Mouse (Mus musculus): ENCODE results near the gene Lca5. TPM values are rescaled to one million over a fixed set of nuclear protein-coding genes. Genes with fewer than 3 reads are reported as not detected.
A peak's percentile ranks its signal among the peaks of the same experiment; 100 is the strongest.

Gene Lca5
- polyA plus RNA-seq, 1 experiment from 2014 or later, result 17.9 TPM

DNA sequence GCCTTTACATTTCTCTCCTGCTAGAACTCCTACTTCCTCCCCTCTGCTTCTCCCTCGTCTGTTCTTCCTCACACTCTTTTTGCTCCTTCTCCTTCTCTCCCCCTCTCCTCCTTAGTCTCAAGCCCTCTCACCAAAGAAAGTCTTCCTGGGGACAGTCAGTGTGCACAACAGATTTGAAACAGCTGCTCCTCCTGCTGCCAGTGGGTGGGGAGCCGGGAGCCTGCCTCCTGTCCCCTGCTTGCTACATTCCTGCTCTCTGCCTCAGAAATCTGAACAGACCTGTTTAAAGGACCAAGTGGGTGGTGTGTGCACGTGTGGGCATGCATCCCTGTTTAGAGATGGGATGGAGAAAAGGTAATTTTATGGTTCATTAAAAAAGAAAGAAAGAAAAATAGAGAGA lies 91.4 kb downstream of the Lca5 start:
- peak overlapping the region; percentile 73 for H3K27ac ChIP-seq (replicated peaks)
- H3K4me1 ChIP-seq, result peaks cover 44% of the 10 kb centered on the region
- DNase-seq (ENCODE audit: low spot score), result peak; percentile 60
- no peak overlapping the region for H3K4me3 ChIP-seq
- no peaks in the 10 kb centered on the region for H3K27me3 ChIP-seq (replicated peaks; ENCODE audit: low read depth, poor library complexity, severe bottlenecking)
- 4% methylated on average over 3 of the region's 3 CpGs for WGBS
- no peaks in the 10 kb centered on the region for H3K36me3 ChIP-seq (replicated peaks)
- no peaks in the 10 kb centered on the region for H3K9me3 ChIP-seq

DNA sequence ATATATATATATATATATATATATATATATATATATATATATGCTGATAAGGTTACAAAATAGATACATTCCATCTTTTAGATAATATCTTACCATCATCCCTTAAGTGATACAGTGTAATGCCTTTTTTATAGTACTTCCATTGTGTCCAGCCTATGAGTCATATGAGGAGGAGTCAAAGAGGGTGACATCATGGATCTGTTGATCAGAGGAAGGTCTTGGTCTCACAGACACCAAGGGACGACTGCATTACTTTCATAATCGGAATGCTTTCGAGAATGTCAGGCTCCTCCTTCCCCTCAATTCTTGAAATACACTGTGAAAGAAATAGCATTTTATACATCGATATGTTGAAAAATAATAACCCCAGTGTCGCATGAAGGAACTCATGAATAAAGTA lies 93.4 kb downstream of the Lca5 start:
- DNase-seq (ENCODE audit: low spot score), result no peak
- Histone ChIP-seq H3K4me1 (peaks cover 37% of the 10 kb centered on the region), H3K27me3 (replicated peaks; ENCODE audit: low read depth, poor library complexity, severe bottlenecking) (no peaks in the 10 kb centered on the region), H3K36me3 (replicated peaks) (no peaks in the 10 kb centered on the region), H3K4me3 (no peak overlapping the region), H3K9me3 (no peaks in the 10 kb centered on the region), H3K27ac (replicated peaks) (no peak overlapping the region)
- WGBS, result 91% methylated on average over 5 of the region's 5 CpGs

DNA sequence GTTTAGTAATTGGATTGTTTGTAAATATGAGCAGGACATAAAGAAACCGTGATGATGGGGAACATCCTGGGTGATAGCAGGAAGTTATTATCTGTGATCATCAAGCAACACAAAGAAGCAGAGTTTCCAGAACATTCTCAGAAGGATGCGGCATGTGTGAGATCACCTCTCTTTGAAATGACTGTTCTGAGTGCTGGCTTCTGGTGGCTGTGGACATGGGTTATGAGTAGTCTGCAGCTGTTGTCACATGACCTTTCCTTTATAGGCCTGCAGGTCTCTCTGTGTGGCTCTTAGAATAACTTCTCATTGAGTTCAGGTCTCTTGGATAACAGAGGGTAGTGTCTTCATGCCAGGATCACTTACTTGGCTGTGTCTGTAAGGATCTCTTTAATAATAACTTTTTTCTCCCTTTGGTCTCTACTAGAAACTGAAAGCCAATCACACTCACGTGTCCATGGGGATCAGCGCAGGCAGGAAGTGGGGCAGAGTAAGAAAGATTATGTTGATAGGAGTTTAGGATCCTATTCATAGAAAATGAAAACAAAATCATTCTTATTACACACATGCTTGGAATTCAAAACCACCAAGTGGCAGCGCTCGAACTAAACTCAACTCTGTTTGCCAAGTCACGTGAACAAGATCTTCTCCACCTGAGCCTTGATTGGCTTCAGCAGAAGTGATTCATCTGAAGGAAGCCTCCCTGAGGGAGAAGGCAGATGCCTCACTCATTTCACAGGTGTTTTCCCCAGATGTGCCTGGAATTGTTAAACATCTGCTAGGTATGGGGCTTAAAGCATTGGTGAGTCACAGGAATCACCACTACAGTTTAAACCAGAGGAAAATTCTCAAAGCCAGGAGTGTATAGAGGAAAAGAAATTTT lies 98.2 kb downstream of the Lca5 start:
- H3K36me3 ChIP-seq (replicated peaks), result no peaks in the 10 kb centered on the region
- 89% methylated on average over 7 of the region's 7 CpGs for WGBS
- DNase-seq (ENCODE audit: low spot score), result no peak
- no peaks in the 10 kb centered on the region for H3K9me3 ChIP-seq
- H3K4me3 ChIP-seq, result no peak overlapping the region
- no peaks in the 10 kb centered on the region for H3K27me3 ChIP-seq (replicated peaks; ENCODE audit: low read depth, poor library complexity, severe bottlenecking)
- no peaks in the 10 kb centered on the region for H3K4me1 ChIP-seq
- no peak overlapping the region for H3K27ac ChIP-seq (replicated peaks)

Other genes starting within 250 kb of the Lca5 start
- gene Sh3bgrl2, start 107.2 kb upstream of the Lca5 start, polyA plus RNA-seq (2016; fragmentation: Nextera tagmentation; extraction: Ambion mirVana), result 12.7 and 15.3 TPM in 2 replicates